Mouse (Mus musculus) bone marrow, adult 2 months (tissue): ENCODE measurements around the gene Abcd3.

Source experiments
- CTCF ChIP-seq: fragments of 200-500 bp; IDR thresholded peaks from 2 replicates; pipeline ENCODE4 v1.5.1; 2011; ENCODE audit warnings: low read length, control low read depth; ENCODE audit not compliant: control insufficient read depth, insufficient read depth
- POLR2A ChIP-seq: fragments of 200-500 bp; IDR thresholded peaks from 2 replicates; pipeline ENCODE4 v1.6.1; 2011; ENCODE audit warnings: low read depth, mild to moderate bottlenecking, control low read depth, low read length, borderline replicate concordance; ENCODE audit not compliant: control insufficient read depth

GRCm38 (mm10) chr3:121722971-121723844 lies 91.9 kb downstream of the Abcd3 start, which contains the start of gene F3:
- TF ChIP-seq CTCF (peak; percentile 70), POLR2A (no peak)
